Mouse (Mus musculus) small intestine, adult 2 months (tissue): Measurements from ENCODE around the gene Slain1. TPM values are rescaled to one million over a fixed set of nuclear protein-coding genes. Genes with fewer than 3 reads are reported as not detected.

Source experiments
- H3K27ac ChIP-seq: fragments of 200-500 bp; 2 replicates; pipeline ENCODE4 v1.5.1; 2012; ENCODE audit warnings: low read depth, low read length, control low read depth, inconsistent platforms; ENCODE audit not compliant: insufficient read depth
- H3K27me3 ChIP-seq: fragments of 200-500 bp; 2 replicates; pipeline ENCODE4 v1.6.1; 2012; ENCODE audit warnings: mild to moderate bottlenecking, moderate library complexity, low read length, inconsistent platforms; ENCODE audit not compliant: control insufficient read depth, insufficient read depth
- H3K36me3 ChIP-seq: fragments of 200-500 bp; 2 replicates; pipeline ENCODE4 v1.6.1; 2012; ENCODE audit warnings: mild to moderate bottlenecking, low read length, control low read depth, inconsistent platforms; ENCODE audit not compliant: control insufficient read depth, insufficient read depth
- H3K4me1 ChIP-seq: fragments of 200-500 bp; 2 replicates; pipeline ENCODE4 v1.6.1; 2012; ENCODE audit warnings: low read length, inconsistent platforms, mixed read lengths; ENCODE audit not compliant: control insufficient read depth, insufficient read depth, insufficient read length
- H3K4me3 ChIP-seq: fragments of 200-500 bp; 2 replicates; pipeline ENCODE4 v1.5.1; 2012; ENCODE audit warnings: low read depth, mild to moderate bottlenecking, control low read depth, inconsistent platforms, low read length, moderate library complexity
- CTCF ChIP-seq: fragments of 200-500 bp; IDR thresholded peaks from 2 replicates; pipeline ENCODE4 v1.5.1; 2012; ENCODE audit warnings: low read depth, mild to moderate bottlenecking, control low read depth, inconsistent platforms, low read length, moderate library complexity, mixed read lengths; ENCODE audit not compliant: insufficient replicate concordance, insufficient read length; ENCODE audit errors: extremely low read depth
- POLR2A ChIP-seq: fragments of 200-500 bp; IDR thresholded peaks from 2 replicates; pipeline ENCODE4 v1.6.1; 2012; ENCODE audit warnings: low read depth, mild to moderate bottlenecking, control low read depth, inconsistent platforms, low read length, moderate library complexity
- WGBS: fragments of 180-500 bp; shearing (Covaris S2); methylation state at CpG from one replicate; pipeline ENCODE4 v1.1.7; 2018; 5-methylcytosine and 5-hydroxymethylcytosine counted together
- polyA plus RNA-seq: library from polyadenylated mRNA; depleted of rRNA; stranded (reverse); fragments of >200 nt; gene quantifications from 2 replicates; pipeline ENCODE4 v1.2.3, GENCODE M21; 2012; rRNA removed

Slain1 gene
- polyA plus RNA-seq, result 3.5 and 5.9 TPM in 2 replicates

GRCm38 (mm10) chr14:103649896-103650334 is at the start of gene Slain1:
Gene Slain1, plus strand, starts transcription at chr14:103650228.
- 1% methylated on average over 32 of the region's 32 CpGs for WGBS
- Histone ChIP-seq H3K36me3 (no peaks in the 10 kb centered on the region), H3K4me1 (peaks cover 7% of the 10 kb centered on the region), H3K4me3 (peak within 1 kb of the TSS; percentile 95), H3K27ac (peak within 1 kb of the TSS; percentile 60), H3K27me3 (peaks cover 4% of the 10 kb centered on the region; the same call in 1 of the 2 replicates)
- TF ChIP-seq POLR2A, result peak; percentile 79
- no peak for TF ChIP-seq CTCF

- TF ChIP-seq POLR2A (no peak), CTCF (no peak)
- no peak overlapping the region for H3K4me3 ChIP-seq
- H3K36me3 ChIP-seq, result no peaks in the 10 kb centered on the region
- H3K4me1 ChIP-seq, result no peaks in the 10 kb centered on the region
- WGBS, result 84% methylated on average over 8 of the region's 8 CpGs
- H3K27ac ChIP-seq, result no peak overlapping the region
- H3K27me3 ChIP-seq, result no peaks in the 10 kb centered on the region
Observed at GRCm38 (mm10) chr14:103608063-103608462, 42.0 kb upstream of the Slain1 start.

- Histone ChIP-seq H3K36me3 (no peaks in the 10 kb centered on the region), H3K27ac (no peak overlapping the region), H3K27me3 (no peaks in the 10 kb centered on the region), H3K4me1 (no peaks in the 10 kb centered on the region), H3K4me3 (no peak overlapping the region)
- TF ChIP-seq CTCF (no peak), POLR2A (no peak)
- WGBS, result 78% methylated on average over 6 of the region's 6 CpGs
Observed at GRCm38 (mm10) chr14:103613573-103614271, 36.3 kb upstream of the Slain1 start.

- WGBS, result 89% methylated on average over 4 of the region's 4 CpGs
- no peaks in the 10 kb centered on the region for H3K4me1 ChIP-seq
- TF ChIP-seq POLR2A, result no peak
- no peak for TF ChIP-seq CTCF
Observed at GRCm38 (mm10) chr14:103614272-103614587, 35.8 kb upstream of the Slain1 start.

GRCm38 (mm10) chr14:103619756-103620155 is 30.3 kb upstream of the Slain1 start:
- TF ChIP-seq CTCF (no peak), POLR2A (no peak)
- H3K27me3 ChIP-seq, result no peaks in the 10 kb centered on the region
- H3K27ac ChIP-seq, result no peak overlapping the region
- no peak overlapping the region for H3K4me3 ChIP-seq
- H3K4me1 ChIP-seq, result no peaks in the 10 kb centered on the region
- no peaks in the 10 kb centered on the region for H3K36me3 ChIP-seq
- WGBS, result 81% methylated on average over 4 of the region's 4 CpGs

More at GRCm38 (mm10) chr14:103614272-103614587, 35.8 kb upstream of the Slain1 start:
- no peaks in the 10 kb centered on the region for H3K27me3 ChIP-seq
- H3K4me3 ChIP-seq, result no peak overlapping the region
- H3K27ac ChIP-seq, result no peak overlapping the region
- H3K36me3 ChIP-seq, result no peaks in the 10 kb centered on the region

GRCm38 (mm10) chr14:103621207-103621606 is 28.8 kb upstream of the Slain1 start:
- no peak overlapping the region for H3K4me3 ChIP-seq
- TF ChIP-seq POLR2A (no peak), CTCF (no peak)
- H3K36me3 ChIP-seq, result no peaks in the 10 kb centered on the region
- H3K27me3 ChIP-seq, result no peaks in the 10 kb centered on the region
- no peak overlapping the region for H3K27ac ChIP-seq
- H3K4me1 ChIP-seq, result no peaks in the 10 kb centered on the region
- 81% methylated on average over 2 of the region's 2 CpGs for WGBS

GRCm38 (mm10) chr14:103626100-103626499 is 23.9 kb upstream of the Slain1 start:
- Histone ChIP-seq H3K27me3 (no peaks in the 10 kb centered on the region), H3K27ac (no peak overlapping the region), H3K4me1 (no peaks in the 10 kb centered on the region), H3K4me3 (no peak overlapping the region), H3K36me3 (no peaks in the 10 kb centered on the region)
- 89% methylated on average over 6 of the region's 6 CpGs for WGBS
- TF ChIP-seq CTCF (no peak), POLR2A (no peak)
